Mouse (Mus musculus): Measurements from ENCODE around the gene Atxn10. TPM values are rescaled to one million over a fixed set of nuclear protein-coding genes. Genes with fewer than 3 reads are reported as not detected.
A peak's percentile ranks its signal among the peaks of the same experiment; 100 is the strongest.

Gene Atxn10
- polyA plus RNA-seq, 1 experiment = 216 TPM

DNA sequence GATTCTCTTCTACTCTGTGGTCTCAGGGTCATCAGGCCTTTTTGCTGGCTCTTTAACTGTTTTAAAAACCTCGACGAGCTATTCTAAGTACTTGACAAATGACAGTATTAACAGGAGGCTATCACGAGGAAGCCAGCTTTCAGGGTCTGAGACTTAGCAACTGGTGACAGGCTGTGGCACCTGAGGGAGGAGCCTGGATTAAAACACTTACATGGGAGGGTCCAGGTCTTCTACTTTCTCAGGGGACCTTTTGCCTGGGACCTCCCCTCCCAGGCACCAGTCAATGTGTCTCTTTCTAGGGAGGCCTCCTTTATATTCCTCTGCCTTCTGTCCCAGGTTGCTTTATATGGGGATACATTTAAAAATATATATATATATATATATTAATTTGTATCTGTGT, 1.8 kb upstream of the Atxn10 start:
- no peak overlapping the region for H3K4me3 ChIP-seq
- peaks cover 25% of the 10 kb centered on the region for H3K79me2 ChIP-seq (ENCODE audit: control insufficient read depth, insufficient read depth)
- H3K4me2 ChIP-seq (ENCODE audit: low read depth) = no peak overlapping the region
- no peaks in the 10 kb centered on the region for H3K36me3 ChIP-seq (ENCODE audit: control insufficient read depth, insufficient read depth)
- no peak for TF ChIP-seq SRF (IDR thresholded peaks at IDR 0.05; ENCODE audit: control insufficient read depth, insufficient read length, low read depth)
- TF ChIP-seq E2F4 (IDR thresholded peaks at IDR 0.05; ENCODE audit: insufficient read depth) = no peak
- no peak for TF ChIP-seq REST (IDR thresholded peaks at IDR 0.05; ENCODE audit: insufficient read depth, insufficient read length)
- TF ChIP-seq POLR2AphosphoS2 (IDR thresholded peaks at IDR 0.05; ENCODE audit: insufficient read length, low read depth) = no peak
- TF ChIP-seq USF1 (IDR thresholded peaks at IDR 0.05; ENCODE audit: low read depth) = no peak
- no peak for TF ChIP-seq TCF3 (IDR thresholded peaks at IDR 0.05; ENCODE audit: insufficient read length, low read depth)
- no peak for TF ChIP-seq POLR2A (IDR thresholded peaks at IDR 0.05; ENCODE audit: insufficient read length, low read depth)
- TF ChIP-seq MYOG (IDR thresholded peaks at IDR 0.05; ENCODE audit: control insufficient read depth in 1 of 3, insufficient read depth in 1 of 3, insufficient read length in 2 of 3, low read depth in 2 of 3) = no peak
- no peak for TF ChIP-seq TCF12 (IDR thresholded peaks at IDR 0.05; ENCODE audit: insufficient read depth, poor library complexity, severe bottlenecking)
- no peak for TF ChIP-seq MAX (IDR thresholded peaks at IDR 0.05; ENCODE audit: low read depth)
- no peak for TF ChIP-seq CEBPB (IDR thresholded peaks at IDR 0.05; ENCODE audit: insufficient read depth, poor library complexity, severe bottlenecking)
- no peak for TF ChIP-seq MYOD1 (IDR thresholded peaks at IDR 0.05; ENCODE audit: control insufficient read depth in 1 of 3, insufficient read length in 2 of 3, low read depth in 2 of 3)
- no peak overlapping the region for H3ac ChIP-seq (ENCODE audit: control insufficient read depth, insufficient read length)
- H3K27me3 ChIP-seq (ENCODE audit: control insufficient read depth, insufficient read depth, insufficient read length) = no peaks in the 10 kb centered on the region

DNA sequence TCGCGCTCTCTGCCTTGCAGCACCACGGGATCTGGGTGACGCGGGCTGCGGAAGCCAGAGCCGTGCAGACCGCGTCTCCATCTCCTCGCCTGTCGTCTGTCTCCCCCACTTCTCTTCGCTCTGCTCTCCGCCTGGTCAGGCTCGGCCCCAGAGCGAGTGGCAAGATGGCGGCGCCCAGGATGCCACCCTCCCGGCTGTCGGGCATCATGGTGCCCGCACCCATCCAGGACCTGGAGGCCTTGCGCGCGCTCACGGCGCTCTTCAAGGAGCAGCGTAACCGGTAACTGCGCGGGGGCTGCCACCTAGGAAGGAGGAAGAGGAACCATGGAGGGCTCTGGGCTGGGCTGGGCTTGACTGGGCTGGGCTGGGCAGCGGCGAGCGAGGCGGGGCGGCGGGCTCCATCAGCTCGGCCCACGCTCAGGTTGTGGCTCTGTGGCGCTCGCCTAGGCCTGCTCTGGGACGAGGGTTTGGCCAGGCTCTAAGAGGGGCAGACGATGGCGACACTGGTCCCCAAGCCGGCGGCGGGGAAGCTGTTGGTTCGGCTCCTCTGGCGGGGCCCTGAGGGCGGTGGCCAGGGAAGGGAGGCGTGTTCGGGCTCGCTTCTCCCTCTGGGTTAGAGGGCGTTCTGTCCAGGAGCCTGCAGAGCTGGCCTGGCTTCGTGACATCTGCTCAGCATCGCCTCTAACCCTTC, 401 bp downstream of the Atxn10 start:
- Histone ChIP-seq H3K4me3 (peak overlapping the region; percentile 79), H3ac (ENCODE audit: control insufficient read depth, insufficient read length) (peak overlapping the region; percentile 50), H3K36me3 (ENCODE audit: control insufficient read depth, insufficient read depth) (peaks cover 1% of the 10 kb centered on the region), H3K79me2 (ENCODE audit: control insufficient read depth, insufficient read depth) (peaks cover 48% of the 10 kb centered on the region), H3K4me2 (ENCODE audit: low read depth) (peak overlapping the region; percentile 100), H3K27me3 (ENCODE audit: control insufficient read depth, insufficient read depth, insufficient read length) (no peaks in the 10 kb centered on the region)
- TF ChIP-seq MAX (IDR thresholded peaks at IDR 0.05; ENCODE audit: low read depth) = no peak
- TF ChIP-seq SRF (IDR thresholded peaks at IDR 0.05; ENCODE audit: control insufficient read depth, insufficient read length, low read depth) = no peak
- peak; percentile 86 for TF ChIP-seq POLR2A (IDR thresholded peaks at IDR 0.05; ENCODE audit: insufficient read length, low read depth)
- peak; percentile 91 for TF ChIP-seq POLR2AphosphoS2 (IDR thresholded peaks at IDR 0.05; ENCODE audit: insufficient read length, low read depth)
- TF ChIP-seq MYOG (IDR thresholded peaks at IDR 0.05; ENCODE audit: control insufficient read depth in 1 of 3, insufficient read depth in 1 of 3, insufficient read length in 2 of 3, low read depth in 2 of 3) = peak in 1 of 3 experiments; percentile 35

DNA sequence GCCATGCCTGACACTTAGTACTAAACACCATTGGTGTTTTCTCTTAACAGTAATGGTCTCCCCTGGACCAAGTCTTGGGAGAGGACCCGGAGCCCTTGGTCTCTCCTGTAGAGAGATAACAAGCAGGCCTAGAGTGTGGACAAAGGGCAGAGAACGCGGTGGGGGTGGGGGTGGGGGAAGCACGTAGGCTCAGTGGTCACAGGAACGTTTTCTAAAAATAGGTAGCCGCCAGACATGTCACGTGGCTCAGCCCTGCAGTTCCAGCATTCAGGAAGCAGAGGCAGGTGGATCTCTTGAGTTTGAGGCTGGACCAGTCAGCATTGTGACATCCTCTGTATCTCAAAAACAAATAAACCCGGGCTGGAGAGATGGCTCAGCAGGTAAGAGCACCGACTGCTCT, 1.2 kb downstream of the Atxn10 start:
- TF ChIP-seq CEBPB (IDR thresholded peaks at IDR 0.05; ENCODE audit: insufficient read depth, poor library complexity, severe bottlenecking) (no peak), TCF12 (IDR thresholded peaks at IDR 0.05; ENCODE audit: insufficient read depth, poor library complexity, severe bottlenecking) (no peak), REST (IDR thresholded peaks at IDR 0.05; ENCODE audit: insufficient read depth, insufficient read length) (no peak), SRF (IDR thresholded peaks at IDR 0.05; ENCODE audit: control insufficient read depth, insufficient read length, low read depth) (no peak), MYOD1 (IDR thresholded peaks at IDR 0.05; ENCODE audit: control insufficient read depth in 1 of 3, insufficient read length in 2 of 3, low read depth in 2 of 3) (no peak), TCF3 (IDR thresholded peaks at IDR 0.05; ENCODE audit: insufficient read length, low read depth) (no peak), MYOG (IDR thresholded peaks at IDR 0.05; ENCODE audit: control insufficient read depth in 1 of 3, insufficient read depth in 1 of 3, insufficient read length in 2 of 3, low read depth in 2 of 3) (no peak), E2F4 (IDR thresholded peaks at IDR 0.05; ENCODE audit: insufficient read depth) (no peak), POLR2A (IDR thresholded peaks at IDR 0.05; ENCODE audit: insufficient read length, low read depth) (no peak), POLR2AphosphoS2 (IDR thresholded peaks at IDR 0.05; ENCODE audit: insufficient read length, low read depth) (no peak), USF1 (IDR thresholded peaks at IDR 0.05; ENCODE audit: low read depth) (no peak), MAX (IDR thresholded peaks at IDR 0.05; ENCODE audit: low read depth) (no peak)
- Histone ChIP-seq H3K79me2 (ENCODE audit: control insufficient read depth, insufficient read depth) (peaks cover 55% of the 10 kb centered on the region), H3K36me3 (ENCODE audit: control insufficient read depth, insufficient read depth) (peaks cover 4% of the 10 kb centered on the region), H3K4me3 (peak overlapping the region; percentile 79), H3ac (ENCODE audit: control insufficient read depth, insufficient read length) (peak overlapping the region; percentile 50), H3K4me2 (ENCODE audit: low read depth) (peak overlapping the region; percentile 100), H3K27me3 (ENCODE audit: control insufficient read depth, insufficient read depth, insufficient read length) (no peaks in the 10 kb centered on the region)

DNA sequence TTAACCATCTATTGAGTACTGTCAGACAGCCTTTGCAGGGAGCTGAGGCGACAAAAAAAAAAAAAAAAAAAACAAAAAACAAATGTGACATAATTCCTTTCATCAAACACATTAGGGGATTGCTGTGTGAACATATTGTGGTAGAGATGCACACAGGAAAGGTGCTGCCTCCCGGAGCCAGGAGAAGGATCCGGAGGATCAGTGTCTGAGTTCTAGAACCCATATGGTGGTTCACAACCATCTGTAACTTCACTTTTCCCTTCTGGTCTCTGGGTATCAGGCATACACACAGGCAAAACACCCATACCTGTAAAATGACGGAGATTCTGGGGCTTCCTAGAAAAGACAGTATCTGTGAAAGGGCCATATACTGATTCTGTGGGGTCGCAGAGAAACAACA, 1.9 kb downstream of the Atxn10 start:
- Histone ChIP-seq H3K27me3 (ENCODE audit: control insufficient read depth, insufficient read depth, insufficient read length) (no peaks in the 10 kb centered on the region), H3K79me2 (ENCODE audit: control insufficient read depth, insufficient read depth) (peaks cover 63% of the 10 kb centered on the region), H3K36me3 (ENCODE audit: control insufficient read depth, insufficient read depth) (peaks cover 4% of the 10 kb centered on the region), H3K4me2 (ENCODE audit: low read depth) (no peak overlapping the region), H3K4me3 (peak overlapping the region; percentile 79), H3ac (ENCODE audit: control insufficient read depth, insufficient read length) (no peak overlapping the region)
- no peak for TF ChIP-seq TCF3 (IDR thresholded peaks at IDR 0.05; ENCODE audit: insufficient read length, low read depth)
- TF ChIP-seq POLR2A (IDR thresholded peaks at IDR 0.05; ENCODE audit: insufficient read length, low read depth) = no peak
- no peak for TF ChIP-seq POLR2AphosphoS2 (IDR thresholded peaks at IDR 0.05; ENCODE audit: insufficient read length, low read depth)
- TF ChIP-seq REST (IDR thresholded peaks at IDR 0.05; ENCODE audit: insufficient read depth, insufficient read length) = no peak
- no peak for TF ChIP-seq USF1 (IDR thresholded peaks at IDR 0.05; ENCODE audit: low read depth)
- no peak for TF ChIP-seq TCF12 (IDR thresholded peaks at IDR 0.05; ENCODE audit: insufficient read depth, poor library complexity, severe bottlenecking)
- TF ChIP-seq CEBPB (IDR thresholded peaks at IDR 0.05; ENCODE audit: insufficient read depth, poor library complexity, severe bottlenecking) = no peak
- TF ChIP-seq E2F4 (IDR thresholded peaks at IDR 0.05; ENCODE audit: insufficient read depth) = no peak
- TF ChIP-seq SRF (IDR thresholded peaks at IDR 0.05; ENCODE audit: control insufficient read depth, insufficient read length, low read depth) = no peak
- no peak for TF ChIP-seq MAX (IDR thresholded peaks at IDR 0.05; ENCODE audit: low read depth)
- no peak for TF ChIP-seq MYOG (IDR thresholded peaks at IDR 0.05; ENCODE audit: control insufficient read depth in 1 of 3, insufficient read depth in 1 of 3, insufficient read length in 2 of 3, low read depth in 2 of 3)
- no peak for TF ChIP-seq MYOD1 (IDR thresholded peaks at IDR 0.05; ENCODE audit: control insufficient read depth in 1 of 3, insufficient read length in 2 of 3, low read depth in 2 of 3)

Data from myocyte (in vitro differentiated cells).